Mouse (Mus musculus): ENCODE results near the gene Gm10139.
"Not testable (repeated sequence)": the region's sequence is repeated elsewhere in the genome, so short reads cannot be mapped to it uniquely, and the experiment has no call there.

DNA sequence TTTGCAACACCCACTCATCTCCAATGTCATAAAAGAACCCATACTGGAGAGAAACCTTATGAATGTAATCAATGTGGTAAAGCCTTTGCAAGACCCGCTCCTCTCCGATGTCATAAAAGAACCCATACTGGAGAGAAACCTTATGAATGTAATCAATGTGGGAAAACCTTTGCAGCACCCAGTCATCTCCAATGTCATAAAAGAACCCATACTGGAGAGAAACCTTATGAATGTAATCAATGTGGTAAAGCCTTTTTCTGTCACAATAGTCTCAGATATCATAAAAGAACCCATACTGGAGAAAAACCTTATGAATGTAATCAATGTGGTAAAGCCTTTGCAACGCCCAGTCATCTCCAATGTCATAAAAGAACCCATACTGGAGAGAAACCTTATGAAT lies at the start of gene Gm10139:
- TF ChIP-seq CTCF, POLR2A (IDR thresholded peaks at IDR 0.05; ENCODE audit: insufficient read depth, low read depth, low read length): not testable (repeated sequence)

Measured in olfactory bulb, adult 2 months (tissue).